Mouse (Mus musculus) right cerebral cortex, postnatal 36 days (tissue): ENCODE measurements around the gene Cacnb4.
A peak's percentile ranks its signal among the peaks of the same experiment; 100 is the strongest.

Experiments
- DNase-seq, 2 experiments: peaks; one replicate each; pipeline ENCODE4 v3.0.0; 2022; ENCODE audit warnings: low spot score in 2 of 2, mixed read lengths in 1 of 2

Gene Cacnb4

GRCm38 (mm10) chr2:52523056-52523715, 153.4 kb downstream of the Cacnb4 start:
- DNase-seq: no peak

GRCm38 (mm10) chr2:52521012-52521411, 155.6 kb downstream of the Cacnb4 start:
- DNase-seq: no peak

- DNase-seq: no peak
Measured at GRCm38 (mm10) chr2:52518740-52519139, 157.9 kb downstream of the Cacnb4 start.

- no peak for DNase-seq
Measured at GRCm38 (mm10) chr2:52516534-52516933, 160.1 kb downstream of the Cacnb4 start.

GRCm38 (mm10) chr2:52512865-52513388, 163.7 kb downstream of the Cacnb4 start:
- no peak for DNase-seq

- no peak for DNase-seq
Measured at GRCm38 (mm10) chr2:52512206-52512605, 164.4 kb downstream of the Cacnb4 start.

- DNase-seq: no peak
Measured at GRCm38 (mm10) chr2:52511799-52512198, 164.8 kb downstream of the Cacnb4 start.

GRCm38 (mm10) chr2:52509779-52510500, 166.7 kb downstream of the Cacnb4 start:
- no peak for DNase-seq

GRCm38 (mm10) chr2:52505164-52505563, 171.5 kb downstream of the Cacnb4 start:
- no peak for DNase-seq

GRCm38 (mm10) chr2:52504762-52505161, 171.9 kb downstream of the Cacnb4 start:
- no peak for DNase-seq

GRCm38 (mm10) chr2:52499849-52500262, 176.8 kb downstream of the Cacnb4 start:
- DNase-seq: peak; percentile 40 to 62

- no peak for DNase-seq
Measured at GRCm38 (mm10) chr2:52499101-52499537, 177.5 kb downstream of the Cacnb4 start.

GRCm38 (mm10) chr2:52495097-52495694, 181.4 kb downstream of the Cacnb4 start:
- DNase-seq: no peak

GRCm38 (mm10) chr2:52494274-52494673, 182.4 kb downstream of the Cacnb4 start:
- DNase-seq: no peak

- DNase-seq: no peak
Measured at GRCm38 (mm10) chr2:52492867-52493266, 183.8 kb downstream of the Cacnb4 start.

- no peak for DNase-seq
Measured at GRCm38 (mm10) chr2:52489840-52490239, 186.8 kb downstream of the Cacnb4 start.

- DNase-seq: no peak
Measured at GRCm38 (mm10) chr2:52483496-52483895, 193.1 kb downstream of the Cacnb4 start.

- no peak for DNase-seq
Measured at GRCm38 (mm10) chr2:52480476-52480875, 196.2 kb downstream of the Cacnb4 start.

GRCm38 (mm10) chr2:52478501-52478900, 198.1 kb downstream of the Cacnb4 start:
- no peak for DNase-seq

GRCm38 (mm10) chr2:52477550-52477907, 199.1 kb downstream of the Cacnb4 start:
- no peak for DNase-seq

GRCm38 (mm10) chr2:52476801-52477549, 199.7 kb downstream of the Cacnb4 start:
- DNase-seq: no peak

- DNase-seq: no peak
Measured at GRCm38 (mm10) chr2:52475854-52476253, 200.8 kb downstream of the Cacnb4 start.
